Mouse (Mus musculus): ENCODE data around the gene Tspo2.

DNA sequence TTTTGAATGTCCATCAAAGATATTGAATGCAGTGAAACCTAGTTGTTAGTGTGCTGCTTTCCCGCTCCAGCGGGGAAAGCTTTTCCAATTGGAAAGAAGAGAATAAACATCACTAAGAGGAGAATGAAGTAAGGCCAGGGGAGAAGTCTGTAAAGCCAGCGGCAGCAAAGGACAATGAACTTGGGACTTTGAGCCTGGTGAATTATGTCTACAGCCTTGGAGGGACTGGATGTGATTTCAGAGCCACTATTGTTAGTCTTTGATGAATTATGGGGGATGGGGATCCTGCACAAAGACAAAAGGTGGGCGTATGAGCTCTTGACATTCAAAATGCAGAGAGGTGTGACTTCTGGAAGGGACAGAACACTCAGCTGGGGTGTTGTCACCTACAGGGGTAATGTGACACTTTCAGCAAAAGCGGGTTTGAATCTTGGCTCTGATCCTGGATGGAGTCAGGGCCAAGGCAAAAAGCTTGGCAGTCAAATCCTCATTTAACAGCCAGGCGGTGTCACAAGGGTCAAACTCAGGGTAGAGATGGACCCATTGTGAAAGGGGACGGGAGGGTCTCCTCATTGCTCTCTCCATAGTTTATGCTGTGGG lies 49.6 kb upstream of the Tspo2 start:
- TF ChIP-seq CTCF (IDR thresholded peaks at IDR 0.05; ENCODE audit: extremely low read depth, insufficient read depth, low read length): no peak
- no peak for TF ChIP-seq POLR2A (IDR thresholded peaks at IDR 0.05; ENCODE audit: extremely low read depth, insufficient read depth, low read length)

Measured in cortical plate, adult 2 months (tissue).